Mouse (Mus musculus) right cerebral cortex, adult 18-20 months (tissue): ENCODE measurements around the gene Ros1.

Source experiments
- DNase-seq: peaks from one replicate; pipeline ENCODE4 v3.0.0; 2022; ENCODE audit warnings: mixed read lengths

Ros1 gene

DNA sequence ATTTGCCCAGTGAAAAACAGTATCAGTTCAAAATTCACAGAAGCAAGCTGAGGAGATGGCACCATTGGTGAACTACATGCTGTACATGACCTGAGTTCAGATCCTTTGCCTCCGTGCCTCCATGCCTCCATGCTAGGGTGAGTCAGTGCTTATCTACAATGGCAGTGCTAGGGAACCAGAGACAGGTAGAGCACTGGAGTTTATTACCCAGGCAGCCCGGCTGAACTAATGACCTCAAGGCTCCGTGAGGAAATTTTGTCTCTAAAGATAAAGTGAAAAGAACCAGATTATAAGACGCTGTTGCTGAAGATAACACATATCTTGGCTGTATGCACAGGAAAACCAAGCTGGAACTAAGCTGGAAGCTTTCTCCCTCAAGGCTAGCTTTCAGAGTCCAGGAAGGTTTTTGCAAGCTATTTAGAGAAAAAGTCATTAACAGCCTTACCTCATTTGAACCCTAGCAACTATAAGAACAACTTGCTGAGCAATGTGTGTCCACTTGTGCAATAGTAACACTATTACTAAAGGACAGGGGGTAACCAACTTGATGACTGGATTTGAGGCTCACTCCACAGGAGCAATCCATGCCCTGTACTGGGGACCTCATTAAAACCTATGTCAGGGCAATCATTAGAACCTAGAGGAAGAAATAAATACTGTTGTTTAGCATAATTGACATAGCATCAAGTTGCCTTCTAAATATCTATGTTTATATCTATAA is 61.5 kb downstream of the Ros1 start:
- no peak for DNase-seq

DNA sequence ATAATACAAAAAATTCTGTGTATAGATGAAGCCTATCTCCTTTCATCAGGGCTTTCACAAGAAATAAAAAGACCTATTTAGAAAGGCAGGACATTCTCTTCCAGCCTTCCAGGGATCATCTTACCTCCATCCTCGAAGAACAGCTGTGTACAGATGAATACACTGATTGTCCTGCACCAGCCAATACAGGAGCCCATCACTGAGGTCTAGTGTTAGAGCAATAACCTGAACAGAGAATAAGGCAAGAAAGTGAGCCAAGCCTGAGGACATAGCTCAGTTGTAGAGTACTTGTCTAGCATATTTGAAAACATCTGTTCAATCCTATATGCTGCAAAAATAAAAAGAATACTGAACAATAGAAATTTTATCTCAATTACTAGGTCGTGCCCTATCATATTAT is 64.3 kb downstream of the Ros1 start:
- DNase-seq = no peak

DNA sequence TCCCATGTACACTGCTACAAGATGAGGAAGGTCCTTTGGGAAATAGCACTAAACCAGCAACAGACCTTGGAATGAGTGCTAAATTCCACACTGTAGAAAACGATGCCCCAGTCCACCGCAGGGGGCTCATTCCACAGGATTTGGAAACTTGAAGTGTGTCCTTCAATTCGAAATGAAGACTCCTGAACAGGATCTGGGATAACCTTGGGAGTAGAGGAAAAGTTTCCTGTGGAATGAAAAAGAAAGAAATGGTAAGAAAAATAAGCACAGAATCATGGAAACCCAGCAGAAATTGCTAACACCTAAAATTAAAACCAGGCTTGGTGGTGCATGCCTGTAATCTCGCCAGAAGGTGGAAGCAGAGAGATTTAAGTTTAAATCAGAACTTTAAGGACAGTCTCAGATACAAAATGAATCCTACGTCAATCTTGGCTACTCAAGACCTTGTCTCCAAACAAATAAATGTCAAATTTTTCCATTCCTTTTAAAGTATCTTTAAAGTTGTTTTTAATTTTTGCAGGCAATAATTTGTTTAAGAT is 66.1 kb downstream of the Ros1 start:
- no peak for DNase-seq

DNA sequence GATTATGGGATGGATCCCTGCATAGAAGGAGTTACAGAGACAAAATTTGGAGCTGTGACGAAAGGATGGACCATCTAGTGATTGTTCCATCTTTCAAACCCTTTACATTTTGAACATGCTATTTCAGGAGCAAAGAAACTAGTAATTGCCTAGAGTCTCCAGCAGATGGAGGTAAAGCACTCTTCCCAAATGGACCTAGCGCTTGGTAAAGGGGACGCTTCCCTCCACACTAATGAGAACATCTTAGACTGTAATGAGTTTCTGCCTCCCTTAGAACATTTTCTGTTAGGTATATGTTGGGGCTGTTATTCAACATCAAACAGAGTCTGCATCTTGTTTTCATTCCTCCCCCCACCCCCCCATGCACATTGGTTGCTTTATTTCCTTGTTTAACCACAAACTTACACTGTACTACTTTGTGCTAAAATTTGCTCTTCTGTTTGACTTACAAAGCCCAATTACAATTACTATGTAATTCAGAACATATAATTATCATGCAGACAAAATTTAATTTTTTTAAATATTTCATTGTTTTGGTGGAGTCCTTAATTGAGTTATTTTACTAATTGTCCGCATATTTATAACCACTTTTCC is 88.8 kb downstream of the Ros1 start:
- DNase-seq = peak; percentile 35

DNA sequence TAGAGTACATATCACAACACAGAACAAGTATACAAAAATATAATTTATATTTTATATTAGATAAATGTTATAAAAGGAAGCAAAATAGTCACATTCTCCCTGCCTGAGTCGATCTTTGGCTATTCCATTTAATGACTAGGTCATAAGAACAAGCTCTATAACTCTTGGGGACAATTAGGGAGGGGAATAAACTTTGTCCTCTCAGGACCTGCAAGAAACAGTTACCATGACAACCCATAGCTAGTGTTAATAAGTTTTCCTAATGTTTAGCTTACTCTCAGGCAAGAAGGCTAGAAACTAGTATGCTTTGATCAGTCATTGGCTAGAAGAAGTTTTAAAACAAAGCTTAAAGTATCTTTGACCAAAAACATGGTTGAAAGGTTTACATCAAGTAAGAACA is 93.8 kb downstream of the Ros1 start:
- no peak for DNase-seq

DNA sequence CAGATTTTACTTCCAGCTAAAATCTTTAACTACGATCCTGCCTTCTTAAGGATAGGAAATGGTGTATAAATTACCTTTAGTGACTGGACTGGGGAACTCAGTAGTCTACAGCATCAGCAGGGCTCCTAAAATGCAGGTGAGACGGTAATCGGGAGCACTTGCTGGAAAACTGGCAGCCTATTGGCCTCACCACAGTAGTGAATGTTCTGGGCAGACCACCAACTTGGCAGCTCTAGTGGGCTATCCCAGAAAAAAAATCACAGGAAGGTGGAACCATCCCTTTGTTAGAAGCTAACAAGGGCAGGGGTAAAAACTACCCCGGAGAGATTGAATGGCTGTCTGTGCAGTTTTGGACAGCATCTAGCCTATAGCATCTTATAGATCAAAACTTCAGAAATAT is 102.9 kb downstream of the Ros1 start:
- no peak for DNase-seq

DNA sequence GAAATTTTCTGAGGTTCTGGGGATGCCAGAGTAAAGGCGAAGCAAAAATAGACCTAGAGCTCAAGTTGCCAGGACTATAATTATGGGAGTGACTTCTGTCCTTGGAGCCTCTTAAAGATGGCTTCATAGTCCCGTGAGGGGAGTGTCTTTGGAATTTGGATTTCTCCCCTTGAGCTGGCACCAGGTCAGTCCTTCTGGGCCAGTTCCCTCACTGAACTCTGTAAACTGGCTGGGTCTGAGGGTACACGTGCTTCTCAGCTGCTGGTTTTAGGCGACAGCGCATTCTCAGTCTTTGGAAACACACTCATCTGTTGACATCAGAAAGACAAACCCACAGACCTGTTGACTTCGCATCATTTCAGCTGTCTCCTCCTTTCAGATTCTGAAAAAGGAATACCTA is 108.4 kb downstream of the Ros1 start:
- DNase-seq = no peak

DNA sequence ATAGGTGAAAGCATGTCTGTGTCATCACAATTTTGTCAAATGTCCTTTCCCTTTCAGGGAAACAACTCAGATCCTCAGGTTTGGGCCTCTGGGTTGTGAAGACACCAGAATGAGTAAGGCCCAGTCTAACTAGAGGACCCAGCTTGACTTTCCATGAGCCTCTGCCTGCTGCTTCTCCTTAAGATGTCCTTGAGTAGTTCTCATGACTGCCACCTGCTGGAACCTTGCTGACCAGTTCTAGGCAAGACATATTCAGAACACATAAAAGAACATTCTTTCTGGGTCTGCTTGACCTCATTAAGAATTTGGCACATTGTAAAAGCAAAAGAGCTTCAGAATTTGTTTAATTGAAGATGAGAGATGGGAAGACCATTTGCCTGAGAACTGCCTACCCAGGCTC is 122.6 kb downstream of the Ros1 start:
- peak; percentile 42 for DNase-seq

DNA sequence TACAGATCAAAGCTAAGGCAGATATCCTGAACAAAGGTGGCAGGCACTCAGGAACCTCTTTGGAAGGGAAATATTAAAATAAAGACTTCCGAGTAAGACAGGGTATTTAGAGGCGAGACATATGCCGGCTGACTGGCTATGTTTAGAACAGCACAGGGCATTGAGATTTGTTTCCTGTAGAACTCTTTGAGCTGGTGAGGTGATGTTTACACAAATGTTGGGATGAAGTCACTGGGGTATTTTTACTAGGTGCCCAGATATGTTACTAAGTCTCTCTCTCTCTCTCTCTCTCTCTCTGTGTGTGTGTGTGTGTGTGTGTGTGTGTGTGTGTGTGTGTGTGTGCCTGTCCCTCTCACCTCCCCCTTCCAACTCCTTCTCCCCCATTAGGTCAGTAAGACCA is 146.8 kb downstream of the Ros1 start:
- no peak for DNase-seq

DNA sequence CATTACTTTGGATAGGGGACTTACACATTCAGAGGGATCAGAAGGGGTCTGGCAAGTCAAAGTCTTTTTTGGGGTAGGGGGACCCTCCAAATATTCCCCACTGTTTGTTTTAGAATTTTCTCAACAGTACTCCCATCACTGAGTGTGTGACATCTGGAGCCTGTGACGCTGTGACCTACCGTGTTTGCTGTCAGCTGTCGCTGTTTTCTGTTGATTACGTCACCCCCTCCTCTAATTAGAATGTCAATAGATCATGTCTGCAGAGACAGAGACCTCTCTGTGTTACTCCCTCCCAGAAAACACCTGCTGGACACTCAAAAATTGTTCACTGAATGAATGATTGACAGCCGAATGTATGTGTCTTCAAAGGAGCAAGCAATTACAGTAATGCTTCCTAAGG is 152.0 kb downstream of the Ros1 start:
- no peak for DNase-seq

DNA sequence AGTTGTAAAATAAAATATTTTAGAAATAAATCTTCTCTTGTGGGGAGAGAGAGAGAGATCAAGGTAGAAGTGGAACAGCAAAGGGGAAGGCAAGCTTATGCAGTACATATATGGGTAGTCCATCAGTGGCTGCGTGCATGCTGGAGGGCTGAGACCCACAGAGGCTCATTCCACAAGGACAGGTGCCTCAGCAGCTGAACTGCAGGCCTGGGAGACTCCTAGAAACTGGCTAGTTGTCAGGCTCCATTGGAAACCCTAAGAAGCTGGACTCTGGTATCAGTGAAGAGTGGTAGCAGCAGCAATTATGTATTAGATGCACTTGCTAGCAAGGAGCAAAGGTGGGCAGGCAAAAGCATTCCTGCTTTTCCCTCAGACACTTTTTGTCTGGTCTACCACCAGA is 155.7 kb downstream of the Ros1 start:
- DNase-seq = no peak

DNA sequence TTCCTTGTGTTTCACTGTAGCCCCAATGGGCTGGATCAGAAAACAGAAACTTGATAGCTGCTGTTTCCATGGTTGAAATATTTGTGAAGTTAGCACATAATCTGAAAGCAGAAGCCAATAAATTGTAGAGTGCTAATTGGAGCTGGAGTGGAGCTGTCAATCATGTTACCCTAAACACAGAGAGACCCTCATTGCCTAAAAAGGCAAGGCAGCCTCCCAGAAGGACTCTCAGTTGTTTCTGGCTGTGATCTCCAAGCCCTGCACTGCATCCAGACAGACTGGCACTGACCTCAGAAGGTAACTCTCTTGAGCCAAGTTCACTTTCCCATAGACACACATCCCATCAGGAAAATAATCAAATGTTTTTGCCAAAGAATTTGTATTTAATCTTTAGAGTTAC is 161.3 kb downstream of the Ros1 start:
- no peak for DNase-seq

DNA sequence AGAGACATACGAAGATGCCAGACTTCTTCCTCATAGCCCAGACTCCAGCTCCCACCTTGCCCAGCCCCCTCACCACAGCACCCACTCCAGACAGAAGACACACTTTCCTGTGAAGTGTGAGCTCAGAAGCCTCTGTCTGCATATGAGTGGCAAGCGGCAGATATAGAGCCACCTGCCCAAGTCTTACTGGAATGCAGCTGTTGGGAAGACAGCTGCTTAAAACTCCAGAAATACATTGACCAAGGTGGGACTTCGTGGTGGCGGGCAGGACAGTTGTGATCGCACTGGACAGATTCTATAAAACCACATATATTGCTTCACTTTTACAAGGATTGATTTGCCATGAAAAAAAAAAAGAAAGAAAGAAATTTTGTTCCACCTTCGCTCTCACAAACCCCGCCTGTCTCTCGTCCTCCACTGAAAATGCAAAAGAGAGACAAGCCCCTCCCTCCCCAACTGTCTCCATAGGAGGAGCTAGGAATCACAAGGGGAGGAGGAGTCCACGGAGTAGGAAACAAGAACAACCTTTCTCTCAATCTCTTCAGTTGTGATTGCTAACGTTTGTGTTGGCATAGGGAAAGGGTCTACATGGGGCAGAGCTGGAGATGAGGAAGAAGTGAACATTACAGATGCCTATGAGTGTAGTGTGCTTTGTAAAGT is 165.5 kb downstream of the Ros1 start:
- no peak for DNase-seq

DNA sequence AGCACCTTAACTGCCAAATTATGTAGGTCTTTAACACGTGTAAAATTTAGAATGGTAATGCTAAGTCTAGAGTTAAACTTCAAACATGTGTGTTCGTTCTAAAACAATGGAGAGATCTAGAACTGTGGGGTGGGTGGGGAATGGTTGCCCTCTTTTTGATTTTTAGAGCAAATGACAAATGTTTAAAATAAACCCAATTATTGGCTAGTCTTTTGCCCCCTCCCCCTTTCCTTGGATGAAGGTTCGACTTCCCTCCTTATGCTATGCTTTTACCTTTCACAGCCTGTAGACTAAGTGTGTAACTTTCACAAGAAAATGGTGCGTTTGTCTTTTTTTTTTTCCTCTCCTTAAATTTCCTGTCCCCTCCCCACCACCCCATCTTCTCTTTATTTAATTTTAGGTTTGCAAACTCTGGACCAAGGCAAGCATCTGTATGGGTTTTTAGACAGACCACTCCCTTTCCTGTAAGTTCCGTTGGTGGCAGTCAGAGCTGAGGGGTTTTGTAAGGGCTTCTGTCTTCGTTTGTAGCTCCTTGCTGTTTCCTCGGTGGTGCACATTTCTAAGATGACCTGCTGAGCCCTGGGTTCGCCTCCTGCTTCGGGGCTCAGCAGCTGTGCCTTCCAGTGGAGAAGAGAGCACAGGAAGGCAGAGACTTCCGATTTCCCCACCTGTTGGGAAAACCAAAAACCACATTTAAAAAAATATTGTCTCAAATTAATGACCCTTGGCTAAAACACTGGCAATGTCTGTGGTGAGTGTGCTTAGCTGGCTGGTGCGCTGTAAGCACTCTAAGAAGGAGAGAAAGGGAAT is 166.3 kb downstream of the Ros1 start:
- DNase-seq = no peak

DNA sequence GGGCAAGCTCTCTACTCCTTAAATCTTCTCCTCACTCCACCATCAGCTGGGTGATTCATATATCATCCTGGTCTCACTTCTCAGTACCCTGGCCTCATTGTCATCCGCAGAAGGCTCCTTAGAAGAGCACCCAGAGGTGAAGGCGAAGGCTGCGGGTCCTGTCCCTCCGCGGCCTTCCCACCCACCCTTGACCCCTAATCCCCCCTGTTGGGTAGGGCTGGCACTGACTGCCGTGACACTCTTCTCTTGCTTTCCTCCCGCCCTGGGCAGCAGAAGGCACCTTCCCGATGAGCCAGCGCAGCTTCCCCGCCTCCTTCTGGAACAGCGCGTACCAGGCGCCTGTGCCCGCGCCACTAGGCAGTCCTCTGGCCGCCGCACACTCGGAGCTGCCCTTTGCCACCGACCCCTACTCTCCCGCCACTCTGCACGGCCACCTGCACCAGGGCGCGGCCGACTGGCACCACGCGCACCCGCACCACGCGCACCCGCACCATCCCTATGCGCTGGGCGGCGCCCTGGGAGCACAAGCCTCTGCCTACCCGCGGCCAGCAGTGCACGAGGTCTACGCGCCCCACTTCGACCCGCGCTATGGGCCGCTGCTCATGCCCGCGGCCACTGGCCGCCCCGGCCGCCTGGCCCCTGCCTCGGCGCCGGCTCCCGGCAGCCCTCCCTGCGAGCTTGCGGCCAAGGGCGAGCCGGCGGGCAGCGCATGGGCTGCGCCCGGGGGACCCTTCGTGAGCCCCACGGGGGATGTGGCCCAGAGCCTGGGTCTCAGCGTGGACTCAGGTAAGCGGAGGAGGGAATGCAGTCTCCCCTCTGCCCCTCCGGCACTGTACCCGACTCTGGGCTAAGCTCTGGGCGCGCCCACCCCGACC is 167.6 kb downstream of the Ros1 start:
- no peak for DNase-seq

DNA sequence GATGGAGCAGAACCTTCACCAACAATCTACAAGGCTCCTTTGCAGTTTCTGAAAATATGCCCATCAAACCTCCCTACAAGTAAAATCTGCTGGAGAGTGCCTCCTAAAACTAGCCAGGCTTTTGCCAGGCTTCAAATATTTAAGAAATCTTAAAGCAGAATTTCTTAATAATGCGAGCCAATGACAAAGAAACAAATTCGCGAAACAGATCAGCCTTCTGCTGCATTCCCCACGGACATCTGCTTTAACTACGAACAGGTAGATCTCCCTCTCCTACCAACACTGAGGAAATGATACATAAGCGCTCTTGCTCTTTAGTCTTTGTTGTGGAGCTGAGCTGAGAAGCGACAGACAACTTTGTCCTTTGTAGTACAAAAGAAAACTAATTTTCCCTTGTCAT is 169.2 kb downstream of the Ros1 start:
- no peak for DNase-seq

DNA sequence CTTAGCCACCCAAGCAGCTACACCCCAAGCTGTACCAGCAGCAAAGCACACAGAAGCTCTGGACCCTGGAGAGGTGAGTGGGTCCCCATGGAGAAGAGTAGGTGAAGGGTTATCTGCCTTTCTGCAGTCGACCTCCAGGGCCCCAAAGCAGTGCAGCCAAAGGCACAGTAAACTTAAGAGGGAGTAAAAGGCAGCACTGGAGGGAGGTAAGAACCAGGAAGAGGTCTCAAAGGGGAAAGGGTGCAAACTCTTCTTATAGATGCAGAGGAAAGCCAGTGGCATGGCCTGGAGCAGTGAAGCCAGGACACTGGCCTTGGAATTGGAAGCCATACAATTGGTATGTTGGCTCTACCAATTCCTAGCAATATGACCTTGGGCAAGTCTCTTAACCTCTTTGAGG is 169.8 kb downstream of the Ros1 start:
- no peak for DNase-seq

DNA sequence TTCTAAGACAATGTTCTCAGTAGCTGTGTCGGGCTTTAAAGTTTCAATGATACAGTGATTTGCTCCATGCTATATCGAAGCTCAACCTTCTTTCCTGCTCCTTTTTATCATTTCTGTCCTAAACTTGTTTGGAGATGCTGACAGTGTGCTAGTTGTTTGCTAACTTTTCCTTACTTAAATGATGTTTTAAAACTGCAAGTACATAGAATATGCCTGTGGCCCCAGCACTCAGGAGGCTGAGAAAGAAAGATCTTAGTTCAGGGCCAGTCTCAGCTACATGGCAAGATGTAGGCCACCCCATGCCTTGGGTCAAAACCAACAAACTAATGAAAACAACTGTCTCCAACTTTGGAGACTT is 171.0 kb downstream of the Ros1 start:
- DNase-seq = no peak

DNA sequence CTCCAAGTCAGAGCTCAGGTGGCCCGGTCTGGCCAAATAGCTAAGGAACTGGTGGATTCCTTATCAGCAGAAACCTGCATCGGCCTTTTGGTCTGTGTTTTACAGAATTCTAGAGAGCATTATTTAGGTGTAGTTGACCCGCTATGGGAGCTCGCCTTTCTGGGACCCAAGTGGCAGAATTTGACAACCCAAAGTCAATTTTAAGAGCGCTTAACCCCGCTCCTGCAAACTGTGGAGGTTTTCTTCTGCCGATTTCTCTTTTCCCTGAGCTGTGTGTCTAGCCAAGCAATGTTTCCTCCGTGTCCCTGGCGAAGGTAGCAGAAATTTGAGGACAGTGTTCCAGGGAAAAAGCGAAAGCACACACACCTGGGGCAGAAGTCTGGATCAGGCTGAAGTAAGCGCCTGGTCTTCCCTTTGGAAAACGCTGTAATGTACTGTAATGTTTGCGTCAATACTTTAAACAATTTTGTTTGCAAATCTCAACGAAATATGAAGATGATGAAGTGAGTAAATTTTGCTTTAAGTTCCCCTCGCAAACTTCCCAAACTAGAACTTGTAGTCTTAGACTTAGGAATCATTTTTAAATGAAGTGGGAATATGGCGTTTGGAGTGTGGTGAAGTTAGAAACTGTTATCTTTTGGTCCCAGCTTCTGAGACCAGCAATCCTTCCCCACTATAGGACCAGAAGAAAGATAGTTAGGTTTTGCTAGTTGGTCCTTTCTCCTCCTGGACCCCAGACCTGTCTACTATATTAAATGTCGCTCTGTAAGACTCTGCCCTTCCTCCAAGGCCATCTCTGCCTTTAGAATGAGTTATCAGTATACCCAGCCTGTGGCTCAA is 171.6 kb downstream of the Ros1 start:
- DNase-seq = no peak

DNA sequence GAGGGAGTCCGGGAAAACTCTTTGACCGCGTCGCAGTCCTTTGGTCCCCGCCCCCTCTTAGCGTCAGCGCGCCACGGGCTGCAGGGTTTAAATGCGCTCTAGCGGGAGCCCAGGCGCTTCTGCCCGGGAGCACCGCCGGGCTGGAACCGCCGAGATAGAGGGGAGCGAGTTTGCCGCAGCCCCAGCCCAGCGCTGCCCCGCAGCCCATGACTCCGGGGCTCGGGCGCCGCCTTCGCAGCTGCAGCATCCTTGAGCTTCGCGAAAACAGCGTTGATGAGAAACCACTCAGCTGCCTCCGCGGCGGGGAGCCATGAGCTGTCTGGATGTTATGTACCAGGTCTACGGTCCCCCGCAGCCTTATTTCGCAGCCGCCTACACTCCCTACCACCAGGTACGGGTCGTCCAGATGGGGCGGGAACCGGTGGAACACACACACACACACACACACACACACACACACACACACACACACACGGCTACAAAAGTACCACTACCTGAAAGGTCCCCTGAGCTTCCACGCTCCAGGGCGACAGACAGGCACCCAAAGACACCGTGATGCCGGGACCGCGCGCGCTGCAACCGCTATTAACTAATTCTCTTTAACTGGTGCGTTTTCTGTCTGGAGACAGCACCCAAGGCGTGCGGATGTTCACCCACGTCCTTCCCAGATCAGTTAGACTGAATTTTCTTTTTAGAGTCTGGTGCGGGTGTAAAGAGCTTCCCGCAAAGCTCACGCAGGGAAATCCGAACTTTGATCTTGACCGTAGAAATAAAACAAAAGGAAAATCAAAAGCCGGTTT is 172.4 kb downstream of the Ros1 start, which contains the start of gene Vgll2:
Gene Vgll2 (plus strand): TSS at position 90 of the 800 bp plus-strand sequence.
- peak; percentile 49 for DNase-seq
